Mouse (Mus musculus): ENCODE data around the gene Prrg2. TPM values are rescaled to one million over a fixed set of nuclear protein-coding genes. Genes with fewer than 3 reads are reported as not detected.

Prrg2 gene
- total RNA-seq, 2 experiments from 2014 or later: 5.7 to 8.4 TPM

GRCm38 (mm10) chr7:45016761-45017160 lies 45.7 kb downstream of the Prrg2 start:
- peak overlapping the region; percentile 90 for H3K27ac ChIP-seq
- TF ChIP-seq CTCF (conservative IDR thresholded peaks at IDR 0.05): no peak
- H3K4me3 ChIP-seq: peak overlapping the region; percentile 90
- no peak for DNase-seq (ENCODE audit: low spot score in 2 of 2)

- DNase-seq (ENCODE audit: low spot score in 2 of 2): peak; percentile 99 to 100
Observed at GRCm38 (mm10) chr7:45015957-45016612, 46.4 kb downstream of the Prrg2 start, which contains the start of gene Scaf1. Gene Scaf1 (minus strand): TSS chr7:45016363.

GRCm38 (mm10) chr7:45015344-45015956 lies 47.0 kb downstream of the Prrg2 start:
- peak overlapping the region; percentile 93 for H3K27ac ChIP-seq
- peak overlapping the region; percentile 90 for H3K4me3 ChIP-seq
- TF ChIP-seq CTCF (conservative IDR thresholded peaks at IDR 0.05): no peak
- no peak for DNase-seq (ENCODE audit: low spot score in 2 of 2)

More at GRCm38 (mm10) chr7:45015957-45016612, 46.4 kb downstream of the Prrg2 start, which contains the start of gene Scaf1:
- no peak for TF ChIP-seq CTCF (conservative IDR thresholded peaks at IDR 0.05)
- peak within 1 kb of the TSS; percentile 93 for H3K27ac ChIP-seq
- peak within 1 kb of the TSS; percentile 90 for H3K4me3 ChIP-seq

GRCm38 (mm10) chr7:45014096-45014451 lies 48.4 kb downstream of the Prrg2 start:
- DNase-seq (ENCODE audit: low spot score in 2 of 2): no peak
- no peak for TF ChIP-seq CTCF (conservative IDR thresholded peaks at IDR 0.05)
- H3K27ac ChIP-seq: no peak overlapping the region
- H3K4me3 ChIP-seq: no peak overlapping the region

GRCm38 (mm10) chr7:45013366-45014095 lies 48.9 kb downstream of the Prrg2 start:
- H3K4me3 ChIP-seq: no peak overlapping the region
- no peak overlapping the region for H3K27ac ChIP-seq
- no peak for DNase-seq (ENCODE audit: low spot score in 2 of 2)
- no peak for TF ChIP-seq CTCF (conservative IDR thresholded peaks at IDR 0.05)

GRCm38 (mm10) chr7:45012824-45013223 lies 49.7 kb downstream of the Prrg2 start:
- no peak for DNase-seq (ENCODE audit: low spot score in 2 of 2)
- TF ChIP-seq CTCF (conservative IDR thresholded peaks at IDR 0.05): no peak

GRCm38 (mm10) chr7:45012011-45012410 lies 50.5 kb downstream of the Prrg2 start:
- DNase-seq (ENCODE audit: low spot score in 2 of 2): no peak
- Histone ChIP-seq H3K27ac (no peak overlapping the region), H3K4me3 (no peak overlapping the region)
- no peak for TF ChIP-seq CTCF (conservative IDR thresholded peaks at IDR 0.05)

More at GRCm38 (mm10) chr7:45012824-45013223, 49.7 kb downstream of the Prrg2 start:
- no peak overlapping the region for H3K4me3 ChIP-seq
- H3K27ac ChIP-seq: no peak overlapping the region

- Histone ChIP-seq H3K4me3 (no peak overlapping the region), H3K27ac (no peak overlapping the region)
- TF ChIP-seq CTCF (conservative IDR thresholded peaks at IDR 0.05): no peak
- DNase-seq (ENCODE audit: low spot score in 2 of 2): no peak
Observed at GRCm38 (mm10) chr7:45008411-45008810, 54.1 kb downstream of the Prrg2 start.

- no peak for TF ChIP-seq CTCF (conservative IDR thresholded peaks at IDR 0.05)
- Histone ChIP-seq H3K4me3 (no peak overlapping the region), H3K27ac (no peak overlapping the region)
- no peak for DNase-seq (ENCODE audit: low spot score in 2 of 2)
Observed at GRCm38 (mm10) chr7:45007846-45008245, 54.6 kb downstream of the Prrg2 start.

- no peak for DNase-seq (ENCODE audit: low spot score in 2 of 2)
- H3K27ac ChIP-seq: no peak overlapping the region
- TF ChIP-seq CTCF (conservative IDR thresholded peaks at IDR 0.05): no peak
- no peak overlapping the region for H3K4me3 ChIP-seq
Observed at GRCm38 (mm10) chr7:45007141-45007540, 55.3 kb downstream of the Prrg2 start.

- Histone ChIP-seq H3K4me3 (no peak overlapping the region), H3K27ac (no peak overlapping the region)
- TF ChIP-seq CTCF (conservative IDR thresholded peaks at IDR 0.05): no peak
- no peak for DNase-seq (ENCODE audit: low spot score in 2 of 2)
Observed at GRCm38 (mm10) chr7:45006503-45006902, 56.0 kb downstream of the Prrg2 start.

GRCm38 (mm10) chr7:45005321-45005992 lies 57.0 kb downstream of the Prrg2 start:
- no peak for TF ChIP-seq CTCF (conservative IDR thresholded peaks at IDR 0.05)
- no peak overlapping the region for H3K27ac ChIP-seq
- DNase-seq (ENCODE audit: low spot score in 2 of 2): no peak
- H3K4me3 ChIP-seq: no peak overlapping the region

- DNase-seq (ENCODE audit: low spot score in 2 of 2): no peak
- Histone ChIP-seq H3K4me3 (no peak overlapping the region), H3K27ac (no peak overlapping the region; the same call in 1 of the 2 replicates)
- TF ChIP-seq CTCF (conservative IDR thresholded peaks at IDR 0.05): no peak
Observed at GRCm38 (mm10) chr7:45004546-45004945, 57.9 kb downstream of the Prrg2 start.

Small RNA genes within 50 kb of the gene (microRNA-seq; reads per million reads assigned to microRNA genes)
- 1.3 to 1.7 reads per million in 2 experiments for gene Mir7054

Other genes starting within 250 kb of the Prrg2 start
- 10 to 100 TPM; 29.7 to 33.2 TPM for gene Nup62, start 246.6 kb downstream of the Prrg2 start, total RNA-seq (2021)
- 1 to 10 TPM; 2.6 to 3.3 TPM for gene Il4i1, start 246.3 kb downstream of the Prrg2 start, total RNA-seq (2021)
- gene Atf5, start 246.0 kb downstream of the Prrg2 start, total RNA-seq (2021): 10 to 100 TPM; 27.0 to 30.0 TPM
- 10 to 100 TPM; 76.7 to 84.3 TPM for gene Akt1s1, start 213.7 kb downstream of the Prrg2 start, total RNA-seq (2021)
- 10 to 100 TPM; 69.0 to 81.3 TPM for gene Tbc1d17, start 213.6 kb downstream of the Prrg2 start, total RNA-seq (2021)
- gene Pnkp, start 205.5 kb downstream of the Prrg2 start, total RNA-seq (2021): 10 to 100 TPM; 33.1 to 36.3 TPM
- 100 to 1,000 TPM; 321 to 335 TPM for gene Ptov1, start 192.9 kb downstream of the Prrg2 start, total RNA-seq (2021)
- 100 to 1,000 TPM; 103 to 107 TPM for gene Med25, start 170.0 kb downstream of the Prrg2 start, total RNA-seq (2021)
- 10 to 100 TPM; 21.6 to 24.8 TPM for gene Fuz, start 166.6 kb downstream of the Prrg2 start, total RNA-seq (2021)
- gene Ap2a1, start 133.2 kb downstream of the Prrg2 start, total RNA-seq (2021): 100 to 1,000 TPM; 298 to 305 TPM
- gene Tsks, start 119.5 kb downstream of the Prrg2 start, total RNA-seq (2021): 1 to 10 TPM; 1.3 to 2.0 TPM
- gene Cpt1c, start 87.8 kb downstream of the Prrg2 start, total RNA-seq (2021): 100 to 1,000 TPM; 138 to 140 TPM
- gene Prmt1, start 76.1 kb downstream of the Prrg2 start, total RNA-seq (2021): 100 to 1,000 TPM; 165 to 171 TPM
- gene Irf3, start 65.0 kb downstream of the Prrg2 start, total RNA-seq (2021): 10 to 100 TPM; 38.4 to 42.7 TPM
- 1 to 10 TPM; 2.5 to 3.7 TPM for gene Bcl2l12, start 64.0 kb downstream of the Prrg2 start, total RNA-seq (2021)
- gene Scaf1, start 46.3 kb downstream of the Prrg2 start, total RNA-seq (2021): 100 to 1,000 TPM; 166 to 168 TPM
- gene Rras, start 44.7 kb downstream of the Prrg2 start, total RNA-seq (2021): 10 to 100 TPM; 12.4 to 13.1 TPM
- 10 to 100 TPM; 77.6 to 81.4 TPM for gene Prr12, start 9.8 kb downstream of the Prrg2 start, total RNA-seq (2021)
- 10 to 100 TPM; 54.2 to 57.7 TPM for gene Nosip, start 248 bp downstream of the Prrg2 start, total RNA-seq (2021)
- gene Rcn3, start 29.5 kb upstream of the Prrg2 start, total RNA-seq (2021): 10 to 100 TPM in 1 of 2 experiments, 1 to 10 TPM in 1; 7.5 to 11.7 TPM
- 10 to 100 TPM; 17.8 to 19.0 TPM for gene Fcgrt, start 41.2 kb upstream of the Prrg2 start, total RNA-seq (2021)
- 100 to 1,000 TPM; 436 to 442 TPM for gene Rps11, start 61.8 kb upstream of the Prrg2 start, total RNA-seq (2021)
- gene Rpl13a, start 66.1 kb upstream of the Prrg2 start, total RNA-seq (2021): 100 to 1,000 TPM; 808 to 856 TPM
- gene Gm45713, start 73.6 kb upstream of the Prrg2 start, total RNA-seq (2021): not detected
- gene Flt3l, start 73.8 kb upstream of the Prrg2 start, total RNA-seq (2021): 1 to 10 TPM; 9.4 TPM
- gene Pih1d1, start 91.6 kb upstream of the Prrg2 start, total RNA-seq (2021): 10 to 100 TPM; 43.0 to 46.1 TPM
- gene Aldh16a1, start 91.9 kb upstream of the Prrg2 start, total RNA-seq (2021): 10 to 100 TPM; 13.2 to 13.3 TPM
- gene Slc17a7, start 101.3 kb upstream of the Prrg2 start, total RNA-seq (2021): 1,000 to 10,000 TPM; 1,342 to 1,423 TPM
- gene Gfy, start 116.9 kb upstream of the Prrg2 start, total RNA-seq (2021): under 1 TPM in 1 of 2 experiments, not detected in 1; 0.20 TPM
- not detected for gene Pth2, start 118.3 kb upstream of the Prrg2 start, total RNA-seq (2021)
- gene Ccdc155, start 142.2 kb upstream of the Prrg2 start, total RNA-seq (2021): 1 to 10 TPM; 3.5 to 3.9 TPM
- gene Dkkl1, start 149.5 kb upstream of the Prrg2 start, total RNA-seq (2021): 1 to 10 TPM; 1.6 TPM
- gene Tead2, start 153.1 kb upstream of the Prrg2 start, total RNA-seq (2021): 1 to 10 TPM; 4.3 to 5.7 TPM
- 1 to 10 TPM; 3.7 to 5.5 TPM for gene Cd37, start 176.4 kb upstream of the Prrg2 start, total RNA-seq (2021)
- gene Slc6a16, start 178.4 kb upstream of the Prrg2 start, total RNA-seq (2021): 1 to 10 TPM; 1.7 to 2.8 TPM
- gene Slc6a21, start 214.8 kb upstream of the Prrg2 start, total RNA-seq (2021): not detected